In genomic region chr11:68623225-68623870, GRCm38 (mm10) we compare ENCODE assay signal across 9 mouse cellular contexts. TPM values are rescaled to one million over a fixed set of nuclear protein-coding genes. Genes with fewer than 3 reads are reported as not detected.
DNase-seq lines count a peak whose midpoint lies in the region.
"Had no signal": no experiment of that assay in that cellular context is flagged by ENCODE, and none has a peak within 500 bp of the region (broad histone marks: within the 10 kb centered on the region; RNA-seq: fewer than 3 reads in every experiment).

No protein-coding gene starts in this region.

- peak overlapping the region; percentile 90 for H3K27ac ChIP-seq in heart, embryonic 10.5 days

- peaks cover 29% of the 10 kb centered on the region for H3K4me1 ChIP-seq in heart, embryonic 10.5 days

- DNase-seq in heart, adult 11 months = peak; percentile 96
- DNase-seq in heart, adult 8-10 months (ENCODE audit: low spot score) = no peak
- DNase-seq in embryo, embryonic 10 days (ENCODE audit: low spot score) = peak; percentile 83
- peak; percentile 94 for DNase-seq in heart, embryonic 10.5 days (ENCODE audit: low spot score)
- DNase-seq in kidney, postnatal 10 days = peak; percentile 80
- peak; percentile 63 for DNase-seq in liver
- peak; percentile 68 for DNase-seq in neural tube, embryonic 10.5 days (ENCODE audit: extremely low spot score, low spot score)
- peak; percentile 44 for DNase-seq in thymus, postnatal 25 days

- 2% methylated on average over 14 of the region's 14 CpGs for WGBS in heart, embryonic 10.5 days

- 0 out of 2 replicates have a peak, but pooled peaks cover 3% of the 10 kb centered on the region for H3K36me3 ChIP-seq in heart, embryonic 10.5 days

- H3K27me3 ChIP-seq in heart, embryonic 10.5 days (ENCODE audit: insufficient read depth, poor library complexity, severe bottlenecking) = no peaks in the 10 kb centered on the region

- no peaks in the 10 kb centered on the region for H3K9me3 ChIP-seq in heart, embryonic 10.5 days

- peak overlapping the region; percentile 52 for H3K4me3 ChIP-seq in heart, embryonic 10.5 days

RNA-seq across cellular contexts. Expression of gene Ccdc42, which starts 36.5 kb away (rescaled TPM):
- total RNA-seq in heart, adult 8-10 months (2022) = not detected
- 0.80 and 1.5 TPM in 2 replicates for polyA plus RNA-seq in heart, embryonic 10.5 days (2016; fragmentation: Nextera tagmentation; extraction: Ambion mirVana)
- polyA plus RNA-seq: Patski had no signal
